Comparison of ENCODE assay signal across 8 mouse cellular contexts in genomic region chr4:41124180-41124951, GRCm38 (mm10). TPM values are rescaled to one million over a fixed set of nuclear protein-coding genes. Genes with fewer than 3 reads are reported as not detected.
DNase-seq lines count a peak whose midpoint lies in the region; ATAC-seq lines count a peak whose summit lies in the region.

Nol6 (minus strand) TSS chr4:41124455.

- peak within 1 kb of the TSS; percentile 70 for H3K4me2 ChIP-seq in hindbrain, embryonic 11.5 days (replicated peaks; ENCODE audit: low read depth, low read length)

- peak within 1 kb of the TSS; percentile 57 for H3K9ac ChIP-seq in hindbrain, embryonic 11.5 days (ENCODE audit: low read depth, low read length)

- no peaks in the 10 kb centered on the region for H3K4me1 ChIP-seq in hindbrain, embryonic 11.5 days (replicated peaks; ENCODE audit: control insufficient read depth, insufficient read depth, low read length)

- DNase-seq in Muller cell, postnatal 12 days (ENCODE audit: inconsistent ontology term): peak; percentile 99
- peak; percentile 99 for DNase-seq in cerebellum, adult 9-11 months
- peak; percentile 99 to 100 for DNase-seq in frontal cortex, adult 2 months (ENCODE audit: extremely low spot score in 1 of 2, low spot score in 1 of 2)
- DNase-seq in hindbrain, embryonic 11.5 days (ENCODE audit: low spot score): peak; percentile 98
- peak; percentile 97 to 98 for DNase-seq in layer of hippocampus, postnatal 10 days (ENCODE audit: low spot score in 2 of 2)
- DNase-seq in lung, postnatal 10 days: peak; percentile 100
- DNase-seq in ovary, postnatal 36 days (ENCODE audit: low spot score): peak; percentile 95
- peak; percentile 96 for DNase-seq in thymus, postnatal 25 days

- no peaks in the 10 kb centered on the region for H3K27me3 ChIP-seq in hindbrain, embryonic 11.5 days (ENCODE audit: control insufficient read depth, insufficient read depth, low read length)

- no peak within 1 kb of the TSS for H3K27ac ChIP-seq in hindbrain, embryonic 11.5 days (ENCODE audit: low read depth, low read length)

- peak; percentile 100 for ATAC-seq in hindbrain, embryonic 11.5 days (ENCODE audit: low FRiP score)

- peaks cover 3% of the 10 kb centered on the region; the same call in 1 of the 2 replicates for H3K36me3 ChIP-seq in hindbrain, embryonic 11.5 days (ENCODE audit: control insufficient read depth, insufficient read depth, low read length)

- no peaks in the 10 kb centered on the region for H3K9me3 ChIP-seq in hindbrain, embryonic 11.5 days (ENCODE audit: control insufficient read depth, low read length)

- 3% methylated on average over 29 of the region's 29 CpGs for WGBS in hindbrain, embryonic 11.5 days

- peak within 1 kb of the TSS; percentile 61 for H3K4me3 ChIP-seq in hindbrain, embryonic 11.5 days (ENCODE audit: low read depth, low read length)

RNA-seq across cellular contexts. Expression of gene Nol6, which starts in this region (rescaled TPM):
- polyA plus RNA-seq in frontal cortex, adult 2 months (2012; rRNA removed): 64.1 and 67.0 TPM in 2 replicates
- 14.7 and 17.6 TPM in 2 replicates for polyA plus RNA-seq in hindbrain, embryonic 11.5 days (2014; fragmentation: Nextera tagmentation; extraction: Ambion mirVana)
- total RNA-seq in layer of hippocampus, postnatal 10 days (2021): 10 to 100 TPM; 86.2 to 87.7 TPM
